Mouse (Mus musculus): ENCODE data around the gene Umodl1. TPM values are rescaled to one million over a fixed set of nuclear protein-coding genes. Genes with fewer than 3 reads are reported as not detected.

The Umodl1 gene
- polyA plus RNA-seq (2015; fragmentation: Nextera tagmentation; extraction: Ambion mirVana) = 0.09 and 0.17 TPM in 2 replicates

- no peak for DNase-seq (ENCODE audit: low spot score)
- H3K9me3 ChIP-seq (replicated peaks; ENCODE audit: low read length) = no peaks in the 10 kb centered on the region
- H3K36me3 ChIP-seq (ENCODE audit: insufficient read depth, low read length) = no peaks in the 10 kb centered on the region
- WGBS = 44% methylated on average over 10 of the region's 10 CpGs
- H3K27ac ChIP-seq = no peak within 1 kb of the TSS
- no peak for ATAC-seq (replicated peaks; ENCODE audit: low FRiP score, low read depth)
- no peaks in the 10 kb centered on the region for H3K27me3 ChIP-seq (ENCODE audit: insufficient read depth, low read length)
- H3K4me3 ChIP-seq (replicated peaks; ENCODE audit: low read depth, low read length) = no peak within 1 kb of the TSS
- TF ChIP-seq CTCF (IDR thresholded peaks at IDR 0.05; ENCODE audit: low read depth) = no peak
- no peak within 1 kb of the TSS for H3K4me2 ChIP-seq (ENCODE audit: low read length)
- no peak within 1 kb of the TSS for H3K9ac ChIP-seq (ENCODE audit: low read depth, low read length)
- H3K4me1 ChIP-seq (replicated peaks; ENCODE audit: insufficient read depth, low read length) = no peaks in the 10 kb centered on the region
Measured at GRCm38 (mm10) chr17:30954340-30954739, at the start of gene Umodl1. TSS of gene Umodl1 (plus strand) at chr17:30954640.

GRCm38 (mm10) chr17:30907577-30907976 is 46.9 kb upstream of the Umodl1 start:
- H3K9ac ChIP-seq (ENCODE audit: low read depth, low read length) = no peak overlapping the region
- no peaks in the 10 kb centered on the region for H3K9me3 ChIP-seq (replicated peaks; ENCODE audit: low read length)
- WGBS = 56% methylated on average over 4 of the region's 4 CpGs
- 0 out of 2 replicates have a peak, but pooled peaks cover 6% of the 10 kb centered on the region for H3K27me3 ChIP-seq (ENCODE audit: insufficient read depth, low read length)
- no peak overlapping the region for H3K27ac ChIP-seq
- DNase-seq (ENCODE audit: low spot score) = no peak
- H3K36me3 ChIP-seq (ENCODE audit: insufficient read depth, low read length) = no peaks in the 10 kb centered on the region
- no peak for ATAC-seq (replicated peaks; ENCODE audit: low FRiP score, low read depth)
- TF ChIP-seq CTCF (IDR thresholded peaks at IDR 0.05; ENCODE audit: low read depth) = no peak
- no peak overlapping the region for H3K4me2 ChIP-seq (ENCODE audit: low read length)
- H3K4me1 ChIP-seq (replicated peaks; ENCODE audit: insufficient read depth, low read length) = no peaks in the 10 kb centered on the region
- no peak overlapping the region for H3K4me3 ChIP-seq (replicated peaks; ENCODE audit: low read depth, low read length)

GRCm38 (mm10) chr17:30910866-30911731 is 43.3 kb upstream of the Umodl1 start:
- TF ChIP-seq CTCF (IDR thresholded peaks at IDR 0.05; ENCODE audit: low read depth) = no peak
- no peak overlapping the region for H3K4me3 ChIP-seq (replicated peaks; ENCODE audit: low read depth, low read length)
- ATAC-seq (replicated peaks; ENCODE audit: low FRiP score, low read depth) (no peak), DNase-seq (ENCODE audit: low spot score) (no peak)
- no peaks in the 10 kb centered on the region for H3K9me3 ChIP-seq (replicated peaks; ENCODE audit: low read length)
- no peaks in the 10 kb centered on the region for H3K4me1 ChIP-seq (replicated peaks; ENCODE audit: insufficient read depth, low read length)
- H3K27ac ChIP-seq = no peak overlapping the region
- H3K4me2 ChIP-seq (ENCODE audit: low read length) = no peak overlapping the region
- H3K9ac ChIP-seq (ENCODE audit: low read depth, low read length) = no peak overlapping the region
- whole genome bisulfite sequencing = 37% methylated on average over 27 of the region's 27 CpGs
- H3K27me3 ChIP-seq (ENCODE audit: insufficient read depth, low read length) = no peaks in the 10 kb centered on the region
- no peaks in the 10 kb centered on the region for H3K36me3 ChIP-seq (ENCODE audit: insufficient read depth, low read length)

GRCm38 (mm10) chr17:30911732-30912088 is 42.7 kb upstream of the Umodl1 start:
- 13% methylated on average over 8 of the region's 8 CpGs for WGBS
- ATAC-seq (replicated peaks; ENCODE audit: low FRiP score, low read depth) (no peak), DNase-seq (ENCODE audit: low spot score) (no peak)
- no peak overlapping the region for H3K4me3 ChIP-seq (replicated peaks; ENCODE audit: low read depth, low read length)
- H3K9ac ChIP-seq (ENCODE audit: low read depth, low read length) = no peak overlapping the region
- no peak for TF ChIP-seq CTCF (IDR thresholded peaks at IDR 0.05; ENCODE audit: low read depth)
- H3K4me2 ChIP-seq (ENCODE audit: low read length) = no peak overlapping the region
- H3K27ac ChIP-seq = no peak overlapping the region
- no peaks in the 10 kb centered on the region for H3K4me1 ChIP-seq (replicated peaks; ENCODE audit: insufficient read depth, low read length)
- H3K9me3 ChIP-seq (replicated peaks; ENCODE audit: low read length) = no peaks in the 10 kb centered on the region
- H3K36me3 ChIP-seq (ENCODE audit: insufficient read depth, low read length) = no peaks in the 10 kb centered on the region
- H3K27me3 ChIP-seq (ENCODE audit: insufficient read depth, low read length) = no peaks in the 10 kb centered on the region

- H3K4me1 ChIP-seq (replicated peaks; ENCODE audit: insufficient read depth, low read length) = no peaks in the 10 kb centered on the region
- no peak overlapping the region for H3K4me3 ChIP-seq (replicated peaks; ENCODE audit: low read depth, low read length)
- H3K36me3 ChIP-seq (ENCODE audit: insufficient read depth, low read length) = no peaks in the 10 kb centered on the region
- DNase-seq (ENCODE audit: low spot score) = no peak
- WGBS = 52% methylated on average over 5 of the region's 5 CpGs
- no peak overlapping the region for H3K27ac ChIP-seq
- no peak overlapping the region for H3K9ac ChIP-seq (ENCODE audit: low read depth, low read length)
- H3K9me3 ChIP-seq (replicated peaks; ENCODE audit: low read length) = no peaks in the 10 kb centered on the region
- ATAC-seq (replicated peaks; ENCODE audit: low FRiP score, low read depth) = no peak
- no peaks in the 10 kb centered on the region for H3K27me3 ChIP-seq (ENCODE audit: insufficient read depth, low read length)
- H3K4me2 ChIP-seq (ENCODE audit: low read length) = no peak overlapping the region
- no peak for TF ChIP-seq CTCF (IDR thresholded peaks at IDR 0.05; ENCODE audit: low read depth)
Measured at GRCm38 (mm10) chr17:30912536-30912935, 41.9 kb upstream of the Umodl1 start.

- Histone ChIP-seq H3K36me3 (ENCODE audit: insufficient read depth, low read length) (no peaks in the 10 kb centered on the region), H3K27ac (no peak overlapping the region), H3K9ac (ENCODE audit: low read depth, low read length) (no peak overlapping the region), H3K4me3 (replicated peaks; ENCODE audit: low read depth, low read length) (no peak overlapping the region), H3K4me1 (replicated peaks; ENCODE audit: insufficient read depth, low read length) (no peaks in the 10 kb centered on the region), H3K9me3 (replicated peaks; ENCODE audit: low read length) (no peaks in the 10 kb centered on the region), H3K27me3 (ENCODE audit: insufficient read depth, low read length) (no peaks in the 10 kb centered on the region), H3K4me2 (ENCODE audit: low read length) (no peak overlapping the region)
- DNase-seq (ENCODE audit: low spot score) = no peak
- no peak for TF ChIP-seq CTCF (IDR thresholded peaks at IDR 0.05; ENCODE audit: low read depth)
- ATAC-seq (replicated peaks; ENCODE audit: low FRiP score, low read depth) = no peak
Measured at GRCm38 (mm10) chr17:30914264-30914663, 40.2 kb upstream of the Umodl1 start.

All from kidney, postnatal 0 days (tissue).